Mouse (Mus musculus) brain, embryonic 18.5 days (tissue): ENCODE measurements around the gene Pirb.

Source experiments
- DNase-seq: peaks from one replicate; pipeline ENCODE4 v3.0.0-alpha.2; 2012; ENCODE audit warnings: low read depth, low spot score

The Pirb gene

GRCm38 (mm10) chr7:3692987-3693808 lies 27.0 kb downstream of the Pirb start, which contains the start of gene Mboat7:
Mboat7 (minus strand) TSS chr7:3693523.
- DNase-seq = peak; percentile 99

- DNase-seq = no peak
These were observed 27.7 kb downstream of the Pirb start, which contains the start of gene Tsen34 for GRCm38 (mm10) chr7:3692382-3692986. Tsen34 (plus strand) TSS chr7:3692863.

DNA sequence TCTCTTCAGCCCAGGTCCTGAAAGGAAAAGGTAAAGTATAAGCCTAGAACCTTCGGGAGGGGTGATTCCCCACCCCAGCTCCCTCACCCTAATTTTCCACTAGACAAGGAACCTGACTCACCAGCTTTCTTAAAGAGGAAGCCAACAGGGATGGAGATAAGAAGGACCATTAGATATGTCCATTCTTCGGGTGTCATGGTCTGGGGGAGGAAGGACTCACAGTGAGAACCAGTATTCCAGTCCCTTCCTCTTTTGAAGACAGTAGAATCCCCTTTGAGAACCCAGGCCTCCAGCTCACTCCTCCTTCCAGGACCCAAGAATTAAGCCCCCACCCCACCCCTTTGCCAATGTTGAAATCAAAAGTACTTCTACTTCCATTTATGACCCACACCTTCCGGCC lies 28.3 kb downstream of the Pirb start:
- DNase-seq = no peak

DNA sequence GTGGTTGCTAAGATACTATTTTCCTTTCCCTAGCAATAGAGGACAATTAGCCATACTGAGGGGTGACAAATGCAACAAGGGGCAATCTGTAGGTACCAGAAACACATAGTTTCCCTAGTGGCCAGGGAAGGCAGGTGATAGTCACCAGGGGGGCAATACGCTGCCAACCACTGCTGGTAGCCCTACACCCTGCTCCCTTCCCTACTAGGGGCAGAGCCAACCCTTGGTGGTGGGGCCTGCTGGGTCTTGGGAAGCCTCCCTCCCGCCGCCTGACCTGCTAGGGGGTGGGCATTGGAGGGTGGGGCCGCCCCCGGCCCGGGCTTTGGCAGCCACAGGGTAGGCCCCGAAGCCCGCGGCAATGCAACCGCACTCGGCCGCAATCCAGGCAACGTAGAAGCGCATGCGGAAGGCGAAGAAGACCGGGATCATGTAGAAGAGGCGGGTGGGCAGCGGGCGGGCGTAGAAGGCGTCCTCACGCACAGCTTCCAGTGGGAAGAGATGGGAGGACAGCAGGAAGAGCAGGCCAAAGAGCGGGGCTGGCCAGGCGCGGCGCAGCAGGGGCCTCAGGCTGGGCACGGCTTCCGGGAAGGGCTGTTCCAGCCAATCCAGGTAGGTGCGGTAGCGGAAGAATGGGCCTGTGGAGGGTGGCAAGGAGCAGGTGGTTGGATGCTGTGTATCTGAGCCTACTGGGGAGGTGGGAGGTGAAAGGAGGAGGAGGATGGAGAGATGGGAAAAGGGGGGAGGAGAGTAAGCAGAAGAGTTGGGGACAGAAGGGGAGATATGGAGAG lies 34.6 kb downstream of the Pirb start:
- DNase-seq = no peak

GRCm38 (mm10) chr7:3684698-3685097 lies 35.5 kb downstream of the Pirb start:
- DNase-seq = no peak

DNA sequence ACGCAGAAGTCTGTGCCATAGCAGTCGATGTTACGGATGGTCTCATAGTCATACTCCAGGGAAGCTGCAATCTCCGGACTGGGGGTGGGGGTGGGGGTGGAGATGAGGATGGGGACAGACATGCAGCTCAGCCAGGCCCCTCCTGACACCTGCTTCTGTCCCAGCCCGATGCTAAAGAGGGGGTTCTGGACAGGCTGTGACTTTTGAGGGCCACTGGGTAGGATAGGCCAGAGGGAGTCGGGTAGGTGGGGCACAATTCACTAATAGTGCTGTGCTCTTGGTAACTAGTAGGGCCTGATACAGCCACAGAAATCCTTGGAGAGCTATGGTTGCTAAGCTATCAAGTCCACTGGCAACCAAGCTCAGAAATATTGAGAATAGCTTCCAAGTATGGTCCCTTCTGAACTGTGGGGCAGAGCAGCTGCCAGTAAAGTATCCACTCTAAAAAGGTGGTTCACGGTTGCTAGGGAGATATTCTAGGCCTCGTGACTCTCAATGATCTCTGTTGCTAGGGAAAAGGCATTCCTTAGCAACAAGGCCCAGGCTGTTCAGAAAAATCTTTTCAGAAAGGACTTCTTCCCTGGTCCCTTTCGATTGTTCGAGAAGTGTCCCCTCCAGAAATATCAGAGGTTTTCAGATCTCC lies 36.2 kb downstream of the Pirb start:
- no peak for DNase-seq

DNA sequence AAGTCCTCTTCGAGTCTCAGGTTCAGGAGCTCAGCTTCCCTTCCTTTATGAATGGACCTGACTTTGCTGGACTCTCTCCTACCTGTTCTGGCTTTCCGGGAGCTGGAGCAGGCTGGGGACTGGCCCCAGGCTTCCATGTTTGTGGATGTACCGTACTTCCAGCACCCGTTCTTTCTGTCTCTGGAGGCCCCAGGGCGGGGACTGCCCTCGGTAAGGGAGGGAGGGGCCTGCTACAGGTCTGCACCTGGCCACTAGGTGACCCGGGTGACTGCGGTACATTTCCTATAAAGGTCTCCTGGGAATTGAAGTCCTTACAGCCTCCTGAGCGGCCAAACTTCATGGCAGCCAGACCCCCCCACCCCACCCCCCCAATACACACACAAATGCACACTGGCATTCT lies 42.8 kb downstream of the Pirb start, which contains the start of gene Tmc4:
Gene Tmc4, minus strand, starts transcription at position 212 of the 400 bp plus-strand sequence.
- no peak for DNase-seq

DNA sequence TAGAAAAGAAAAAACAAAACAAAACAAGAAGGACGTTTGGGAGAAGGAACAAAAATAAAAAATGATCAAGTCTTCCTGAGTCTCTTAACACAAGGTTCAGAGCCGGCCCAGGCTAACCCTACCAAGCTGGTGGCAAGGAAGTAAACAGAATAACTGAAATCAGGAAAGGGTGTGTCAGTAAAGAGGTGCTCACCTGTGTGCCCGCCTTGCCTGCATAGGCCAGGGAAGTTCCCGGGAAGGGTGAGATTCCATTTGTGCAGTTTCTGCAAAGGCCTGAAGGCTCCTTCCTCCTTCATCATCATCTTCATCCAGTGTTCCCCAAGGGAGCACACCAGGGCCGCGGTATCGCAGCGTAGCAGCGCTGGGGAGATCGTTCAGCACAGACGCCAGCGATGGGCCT lies 43.8 kb downstream of the Pirb start:
- no peak for DNase-seq

DNA sequence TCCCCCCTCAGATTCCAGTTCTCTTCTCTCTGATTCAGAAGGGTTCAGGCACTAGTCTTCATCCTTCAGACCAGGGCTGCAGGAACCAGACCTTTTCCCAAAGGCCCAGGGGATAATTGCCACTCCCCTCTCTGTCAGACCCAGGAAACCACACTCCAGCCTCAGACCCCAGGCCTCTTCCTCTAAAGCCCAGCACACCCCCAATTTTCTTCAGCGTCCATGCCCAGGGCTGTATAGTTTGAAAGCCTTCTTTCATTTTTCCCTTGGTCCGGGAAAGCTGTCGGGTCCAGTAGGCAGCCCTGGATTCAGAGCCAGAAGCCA lies 45.0 kb downstream of the Pirb start:
- no peak for DNase-seq

- no peak for DNase-seq
These were observed 45.5 kb downstream of the Pirb start for GRCm38 (mm10) chr7:3674507-3675227.

- no peak for DNase-seq
These were observed 53.2 kb downstream of the Pirb start for GRCm38 (mm10) chr7:3666921-3667391.

DNA sequence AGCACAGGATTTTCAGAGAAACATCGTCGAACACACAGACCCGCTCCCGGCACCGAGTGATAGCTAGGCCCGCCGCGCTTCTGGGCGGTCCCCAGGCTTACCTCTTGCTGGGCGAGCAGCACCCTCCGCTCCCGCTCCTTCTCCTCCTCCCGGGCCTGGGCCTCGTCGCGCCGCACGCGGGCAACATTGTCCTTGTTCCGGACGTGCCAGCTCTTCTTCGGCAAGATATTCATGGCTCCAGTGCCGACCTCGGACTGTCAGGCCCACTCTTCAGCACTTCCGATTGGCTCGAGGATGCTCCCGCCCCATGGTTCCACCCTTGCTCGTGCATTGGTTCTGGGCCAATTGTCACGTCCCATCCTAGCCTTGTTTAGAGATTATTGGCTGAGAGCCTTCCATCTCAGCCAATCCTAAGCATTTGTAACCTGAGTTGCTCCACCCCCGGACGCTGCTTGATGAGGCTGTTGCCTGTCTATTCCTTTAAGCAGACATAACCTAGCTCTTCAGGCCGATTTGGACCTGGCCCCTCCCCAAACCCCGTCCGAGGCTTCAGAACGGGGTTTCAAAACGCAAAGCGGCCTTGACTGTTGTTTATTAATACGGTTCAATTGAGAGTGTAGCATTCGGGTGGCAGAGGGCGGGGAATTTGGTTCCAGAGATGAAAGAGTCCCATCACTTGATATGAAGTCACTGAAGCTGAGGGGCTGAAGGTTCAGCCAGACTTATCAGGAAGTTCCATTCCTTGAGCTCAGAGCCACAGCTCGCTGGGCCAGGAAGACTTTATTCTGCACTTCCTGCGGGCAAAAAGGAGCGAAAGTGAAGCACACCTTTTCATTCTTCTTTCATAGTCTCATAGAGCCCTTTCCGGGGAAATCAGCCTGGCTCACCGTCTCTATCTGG lies 54.7 kb downstream of the Pirb start, which contains the start of gene Leng1:
Gene Leng1, minus strand, starts transcription at position 626 of the 900 bp plus-strand sequence.
- peak; percentile 98 for DNase-seq

- no peak for DNase-seq
These were observed 55.5 kb downstream of the Pirb start for GRCm38 (mm10) chr7:3664524-3665214.
